Mouse (Mus musculus) mature B cell (primary cell): ENCODE measurements around the gene Rln1.

ENCODE experiments used
- in situ Hi-C: fragments of 300-500 bp; cut with MboI; formaldehyde crosslinking; loops from 2 replicates; pipeline ENCODE4 v1.14.3; 2019

Rln1 gene

DNA sequence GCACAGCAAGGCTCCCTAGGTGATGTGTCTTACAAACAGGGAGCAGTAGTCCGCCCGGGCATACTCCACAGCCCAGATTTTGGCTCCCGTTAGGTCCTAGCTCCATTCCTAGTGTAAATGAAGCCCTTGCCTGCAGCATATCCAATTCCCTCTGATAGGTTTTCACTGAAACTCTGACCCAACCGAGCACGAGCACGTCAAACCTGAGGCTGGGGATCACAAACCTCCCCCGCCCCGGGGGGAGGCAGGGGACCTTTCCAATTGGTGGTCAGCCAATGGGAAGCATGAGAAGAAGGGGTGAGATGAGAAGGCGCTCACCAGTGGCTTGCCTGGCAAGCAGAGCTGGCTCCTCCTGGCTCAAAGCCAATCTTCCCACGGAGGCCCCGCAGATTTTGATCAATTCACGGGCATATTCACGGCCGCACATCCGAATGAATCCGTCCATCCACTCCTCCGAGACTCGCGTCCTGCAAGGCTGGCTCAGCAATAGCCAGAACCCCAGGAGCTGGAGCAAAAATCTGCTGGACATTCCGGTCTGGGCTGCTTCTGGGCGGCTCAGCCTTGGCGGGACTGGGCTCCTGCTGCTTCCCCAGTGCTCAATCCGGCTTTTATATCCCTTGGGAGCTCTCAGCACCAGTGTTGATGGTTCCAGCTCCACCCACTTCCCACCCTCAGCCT lies at the start of gene Rln1:
Gene Rln1 (minus strand): TSS at position 603 of the 678 bp plus-strand sequence.
- in situ Hi-C loops = no loop called here

DNA sequence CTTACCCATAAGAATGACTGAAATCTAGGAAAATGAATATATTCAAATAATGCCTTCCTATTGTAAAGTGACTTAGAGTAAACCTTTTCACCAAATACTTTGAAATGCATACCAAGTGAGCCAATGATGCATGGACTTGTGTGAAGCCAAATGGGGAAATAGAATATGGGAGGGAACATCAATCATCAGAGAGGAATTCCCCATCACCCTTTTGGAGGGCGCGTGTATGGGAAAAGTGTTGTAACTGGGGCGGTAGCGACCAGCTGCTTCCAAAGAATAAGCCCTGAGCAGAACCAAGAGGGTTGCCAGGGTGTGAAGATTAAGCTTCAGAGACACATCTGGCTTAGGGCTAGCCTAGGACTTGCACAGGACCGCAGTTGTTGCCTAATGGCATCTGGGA lies 48.9 kb upstream of the Rln1 start:
- in situ Hi-C loops = no loop called here

DNA sequence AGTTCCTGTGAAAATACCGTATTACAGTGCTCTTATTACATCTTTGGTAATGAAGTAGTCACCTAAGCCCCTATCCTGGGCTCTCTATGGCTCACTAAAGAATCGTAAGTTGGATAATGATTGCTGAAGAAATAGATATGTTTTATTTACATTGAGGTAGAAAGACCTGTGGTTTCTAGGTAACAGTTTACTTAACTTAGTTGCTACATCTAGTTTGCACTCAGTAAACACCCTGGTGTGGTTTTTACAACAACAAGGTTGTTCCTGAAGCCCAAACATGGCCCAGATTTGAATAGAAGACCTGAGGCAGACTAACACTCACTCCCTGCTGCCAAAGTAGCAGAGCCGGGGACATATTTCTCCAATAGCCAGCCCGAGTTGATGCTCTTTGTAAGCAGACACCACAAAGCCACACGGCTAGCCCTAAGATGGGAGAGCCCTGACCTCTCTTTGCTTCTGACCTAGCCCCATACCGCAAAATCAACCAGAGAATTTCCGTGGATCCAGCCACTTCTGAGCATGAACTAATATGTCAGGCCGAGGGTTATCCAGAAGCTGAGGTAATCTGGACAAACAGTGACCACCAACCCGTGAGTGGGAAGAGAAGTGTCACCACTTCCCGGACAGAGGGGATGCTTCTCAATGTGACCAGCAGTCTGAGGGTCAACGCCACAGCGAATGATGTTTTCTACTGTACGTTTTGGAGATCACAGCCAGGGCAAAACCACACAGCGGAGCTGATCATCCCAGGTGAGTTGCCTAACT lies 45.6 kb upstream of the Rln1 start:
- in situ Hi-C loops = no loop called here

DNA sequence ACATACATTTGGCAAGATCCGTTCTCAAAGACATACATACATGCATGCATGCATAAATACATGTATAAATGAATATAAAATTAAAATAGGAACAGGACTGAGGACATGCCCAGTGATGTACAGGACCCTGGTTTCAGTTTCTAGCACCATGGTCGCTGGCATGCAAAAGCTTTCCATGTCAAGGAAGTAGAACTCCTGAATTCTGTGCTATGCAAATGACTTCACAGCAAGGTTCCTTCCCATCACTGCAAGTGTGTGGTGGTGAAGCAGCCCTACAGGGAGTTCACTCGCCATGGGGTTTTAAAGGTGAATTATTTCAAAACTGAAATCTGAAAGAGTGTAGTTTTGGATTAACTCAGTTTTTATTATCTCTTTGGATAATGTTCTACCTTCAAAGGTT lies 41.9 kb upstream of the Rln1 start:
- in situ Hi-C loops = no loop called here

DNA sequence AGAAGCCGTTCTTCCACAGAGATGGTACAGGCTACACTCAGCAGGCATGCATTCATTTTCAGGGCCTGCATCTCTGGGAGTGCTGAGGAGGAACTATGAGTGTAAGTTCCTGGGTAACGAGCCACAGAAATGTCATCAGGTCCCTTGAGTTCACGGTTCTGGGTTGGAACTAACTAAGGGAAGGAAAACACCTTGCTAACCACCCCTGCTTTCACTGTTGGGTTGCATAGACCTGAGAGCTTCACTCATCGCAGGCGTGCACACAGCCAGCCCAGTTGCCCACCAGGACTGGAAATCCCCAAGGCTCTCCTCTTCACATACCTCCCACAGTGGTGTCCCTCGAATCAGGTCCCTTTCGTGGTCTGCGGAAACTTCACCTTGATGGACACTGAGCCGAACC lies 40.5 kb upstream of the Rln1 start:
- in situ Hi-C loops = no loop called here

DNA sequence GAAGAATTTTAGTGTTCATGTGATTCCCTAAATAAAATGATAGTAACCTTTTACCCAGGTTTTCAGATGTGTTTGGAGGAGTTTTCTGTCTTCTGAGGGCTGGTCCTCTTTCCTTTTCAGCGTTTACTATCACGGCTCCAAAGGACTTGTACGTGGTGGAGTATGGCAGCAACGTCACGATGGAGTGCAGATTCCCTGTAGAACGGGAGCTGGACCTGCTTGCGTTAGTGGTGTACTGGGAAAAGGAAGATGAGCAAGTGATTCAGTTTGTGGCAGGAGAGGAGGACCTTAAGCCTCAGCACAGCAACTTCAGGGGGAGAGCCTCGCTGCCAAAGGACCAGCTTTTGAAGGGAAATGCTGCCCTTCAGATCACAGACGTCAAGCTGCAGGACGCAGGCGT lies 39.0 kb upstream of the Rln1 start:
- in situ Hi-C loops = no loop called here

DNA sequence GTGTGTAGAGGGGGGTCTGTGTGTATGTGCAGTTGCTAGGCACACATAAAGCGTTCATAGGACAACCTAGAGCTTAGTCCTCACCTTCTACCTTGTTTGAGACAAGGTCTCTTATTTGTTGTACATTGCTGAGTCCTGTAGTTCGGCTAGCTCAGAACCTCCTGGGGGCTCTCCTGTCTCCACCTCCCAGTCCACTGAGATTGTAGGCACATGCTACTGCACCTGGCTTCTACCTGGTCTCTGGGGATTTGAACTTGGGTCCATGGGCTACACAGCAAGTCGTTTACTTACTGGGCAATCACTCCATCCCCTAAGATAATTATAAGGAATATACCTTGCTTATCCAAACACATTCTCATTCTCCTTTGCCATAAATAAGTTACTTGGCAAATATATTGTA lies 38.2 kb upstream of the Rln1 start:
- in situ Hi-C loops = no loop called here

DNA sequence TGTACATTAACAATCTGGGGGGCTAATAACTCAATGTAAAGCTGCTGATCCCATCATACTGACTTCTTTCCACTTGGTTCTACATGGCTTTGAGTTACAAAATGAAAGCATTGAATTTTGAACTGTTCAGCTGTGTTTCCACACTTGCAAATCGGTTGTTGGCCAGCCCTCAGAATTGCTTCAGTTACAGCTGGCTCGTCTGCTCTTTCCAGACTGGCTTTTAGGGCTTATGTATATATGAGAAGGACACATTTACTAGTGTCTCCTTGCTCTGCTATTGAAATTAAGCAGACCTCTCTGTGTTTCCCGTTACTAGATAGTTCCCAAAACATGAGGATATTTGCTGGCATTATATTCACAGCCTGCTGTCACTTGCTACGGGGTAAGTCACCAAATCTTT lies 37.7 kb upstream of the Rln1 start:
- in situ Hi-C loops = no loop called here

DNA sequence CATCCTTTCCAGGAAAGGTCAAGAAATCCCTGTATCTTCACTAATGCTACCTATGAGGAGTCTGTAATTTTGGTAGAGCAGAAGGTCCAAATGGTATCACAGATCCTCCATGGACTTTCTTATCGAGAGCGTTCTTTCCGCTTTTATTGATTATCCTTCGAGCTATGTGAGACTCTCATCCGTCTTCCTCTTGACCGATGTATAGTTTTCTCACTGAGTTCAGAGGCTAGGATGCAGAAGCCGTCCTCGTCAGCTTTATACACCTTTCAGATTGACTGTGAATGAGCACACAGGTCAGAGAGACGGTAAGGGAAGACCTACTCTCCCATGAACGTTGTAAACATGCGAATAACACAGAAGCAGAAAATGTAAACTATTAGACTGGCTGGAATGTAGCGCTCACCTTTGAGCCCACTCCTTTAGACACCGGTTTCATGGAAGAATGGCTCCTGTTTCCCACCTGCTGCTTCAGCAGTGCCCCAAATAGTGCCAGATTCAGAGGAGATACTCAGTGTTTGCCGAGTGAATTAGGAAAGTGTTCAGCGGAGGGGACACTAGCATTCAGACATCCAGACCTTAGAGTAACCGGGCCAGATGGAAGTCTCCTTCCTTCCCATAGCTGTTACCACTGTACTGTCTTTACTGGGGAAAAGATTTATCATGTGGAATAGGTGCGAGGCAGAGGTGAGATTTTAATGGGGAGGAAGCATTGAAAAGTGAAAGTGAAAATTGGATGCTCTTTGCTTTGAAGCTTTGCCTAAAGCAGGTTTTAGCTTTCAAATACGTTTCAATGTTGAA lies 37.0 kb upstream of the Rln1 start:
- in situ Hi-C loops = no loop called here

DNA sequence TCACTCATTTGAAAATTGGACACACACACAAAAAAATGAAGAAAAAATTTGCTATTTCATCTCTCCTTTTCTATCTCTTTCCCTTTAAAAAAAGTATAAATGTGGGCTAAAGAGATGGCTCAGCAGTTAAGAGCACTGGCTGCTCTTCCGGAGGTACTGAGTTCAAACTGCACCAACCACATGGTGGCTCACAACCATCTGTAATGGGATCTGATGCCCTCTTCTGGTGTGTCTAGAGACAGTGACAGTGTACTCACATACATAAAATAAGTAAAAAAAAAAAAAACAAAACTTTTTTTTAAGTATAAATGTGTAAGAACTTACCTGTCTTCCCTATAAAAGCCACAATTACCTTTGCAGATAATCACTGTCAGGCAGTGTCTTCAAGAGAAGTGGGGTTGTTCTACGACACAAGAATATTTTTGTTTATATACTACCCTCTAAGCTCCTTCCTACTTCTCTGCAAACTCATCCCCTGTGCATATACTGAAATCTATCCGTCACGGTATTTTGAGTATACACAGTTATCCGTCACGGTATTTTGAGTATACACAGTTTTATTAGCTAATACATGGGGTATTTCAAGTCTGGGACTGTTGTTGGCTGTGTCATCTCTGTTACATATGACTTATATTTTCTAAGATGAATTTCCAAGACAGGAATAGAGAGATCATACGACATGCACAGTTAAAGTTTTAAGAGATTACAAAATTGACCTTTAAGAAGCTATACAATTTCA lies 36.2 kb upstream of the Rln1 start:
- in situ Hi-C loops = no loop called here

DNA sequence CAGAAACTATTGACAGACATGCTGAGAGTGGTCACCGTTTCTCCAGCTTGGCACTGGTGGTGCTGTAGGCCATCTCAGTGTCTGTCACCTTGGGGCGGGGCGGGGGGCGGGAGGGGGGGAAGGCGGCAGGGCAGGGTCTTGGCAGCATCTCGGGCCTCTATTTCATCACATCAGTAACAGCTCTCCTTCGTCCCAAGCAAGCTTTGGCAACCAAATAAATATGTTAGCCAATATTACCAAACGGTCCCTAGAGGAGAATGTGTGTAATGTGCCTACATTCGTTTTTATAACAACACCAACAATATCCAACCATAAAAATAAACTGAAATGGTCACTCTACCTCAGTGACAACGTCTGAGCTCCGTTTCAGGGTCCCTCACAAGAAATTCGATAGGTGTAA lies 35.6 kb upstream of the Rln1 start:
- in situ Hi-C loops = no loop called here

DNA sequence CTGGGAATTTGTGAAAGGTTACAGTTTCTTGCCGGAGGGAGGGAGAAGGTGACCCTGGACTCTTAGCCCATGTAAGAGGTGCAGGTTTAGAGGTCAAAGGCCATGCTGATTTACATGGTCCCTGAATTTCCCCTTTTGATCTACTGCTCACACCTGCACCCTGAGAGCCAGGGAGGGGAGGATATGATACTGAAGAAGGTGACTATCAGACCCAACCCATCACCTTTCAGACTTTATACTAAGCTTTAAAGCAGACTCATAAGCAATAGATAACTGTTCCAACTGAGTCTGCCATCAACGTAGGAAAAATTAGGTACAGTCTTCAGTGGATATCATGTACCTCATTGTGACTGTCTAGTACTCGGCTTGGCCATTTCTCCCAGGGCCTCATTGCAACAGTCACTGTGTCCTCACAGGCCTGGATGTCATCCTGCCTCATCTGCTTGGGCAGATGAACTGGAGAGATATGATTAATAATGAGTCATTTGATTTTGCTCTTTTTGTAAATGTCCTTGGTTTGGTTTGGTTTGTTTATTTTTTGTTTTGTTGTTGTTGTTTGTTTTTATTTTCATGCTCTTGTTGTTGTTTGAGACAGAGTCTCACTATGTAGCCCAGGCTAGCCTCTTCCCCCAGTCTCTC lies 34.3 kb upstream of the Rln1 start:
- in situ Hi-C loops = loop anchor here (5.0 kb wide), 1 partner anchor 124 kb away; no protein-coding TSS in a partner anchor

DNA sequence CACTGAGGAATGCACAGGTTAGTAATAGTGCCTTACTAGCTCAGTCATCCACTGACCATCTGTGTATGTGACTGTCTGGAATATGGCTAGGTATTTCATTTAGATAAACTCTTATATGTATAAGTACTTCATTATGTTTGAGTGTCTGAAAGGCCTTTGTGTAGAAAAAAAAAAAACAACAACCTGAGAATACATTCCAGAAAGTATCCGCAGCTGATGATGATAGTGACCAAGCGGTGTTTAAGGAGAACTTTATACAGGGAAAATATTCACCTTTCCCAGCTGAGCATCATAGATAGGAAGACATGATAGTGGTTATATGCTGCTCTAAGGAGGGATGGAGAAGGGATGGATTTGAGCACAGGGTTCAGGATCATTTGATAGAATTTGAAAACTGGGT lies 33.6 kb upstream of the Rln1 start:
- in situ Hi-C loops = loop anchor here (5.0 kb wide), 1 partner anchor 124 kb away; no protein-coding TSS in a partner anchor

DNA sequence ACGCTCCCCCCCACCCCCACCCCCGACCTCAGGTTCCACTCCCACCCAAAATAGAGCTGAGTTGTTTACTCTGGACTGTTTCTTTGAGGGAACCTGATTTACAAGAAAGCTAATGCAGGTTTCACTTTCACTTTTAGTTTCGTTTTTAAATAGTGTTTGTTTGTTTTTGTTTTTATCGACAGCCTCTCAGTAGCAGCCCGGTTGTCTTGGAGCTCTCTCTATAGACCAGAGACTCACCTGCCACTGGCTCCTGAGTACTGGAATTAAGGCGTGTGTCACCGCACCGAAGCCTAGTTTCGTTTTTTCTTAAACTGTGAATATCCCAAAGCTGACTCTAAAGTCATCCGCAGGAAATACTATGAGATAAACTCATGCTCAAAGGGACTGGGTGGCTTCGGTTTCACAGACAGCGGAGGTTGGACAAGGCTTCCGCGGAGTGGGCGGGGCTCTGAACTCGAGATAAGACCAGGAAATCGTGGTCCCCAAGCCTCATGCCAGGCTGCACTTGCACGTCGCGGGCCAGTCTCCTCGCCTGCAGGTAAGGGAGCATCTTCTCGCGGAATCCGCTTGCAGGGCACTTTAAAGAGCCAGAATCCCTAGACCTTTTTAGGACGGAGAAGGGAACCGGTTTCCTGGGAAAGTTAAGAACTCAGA lies 32.6 kb upstream of the Rln1 start, which contains the start of the genes Plgrkt and Cd274:
Gene Plgrkt (minus strand): TSS at position 422 of the 654 bp plus-strand sequence.
Gene Cd274 (plus strand): TSS at position 487 of the 654 bp plus-strand sequence.
- in situ Hi-C loops = loop anchor here (5.0 kb wide), 1 partner anchor 125 kb away; no protein-coding TSS in a partner anchor

DNA sequence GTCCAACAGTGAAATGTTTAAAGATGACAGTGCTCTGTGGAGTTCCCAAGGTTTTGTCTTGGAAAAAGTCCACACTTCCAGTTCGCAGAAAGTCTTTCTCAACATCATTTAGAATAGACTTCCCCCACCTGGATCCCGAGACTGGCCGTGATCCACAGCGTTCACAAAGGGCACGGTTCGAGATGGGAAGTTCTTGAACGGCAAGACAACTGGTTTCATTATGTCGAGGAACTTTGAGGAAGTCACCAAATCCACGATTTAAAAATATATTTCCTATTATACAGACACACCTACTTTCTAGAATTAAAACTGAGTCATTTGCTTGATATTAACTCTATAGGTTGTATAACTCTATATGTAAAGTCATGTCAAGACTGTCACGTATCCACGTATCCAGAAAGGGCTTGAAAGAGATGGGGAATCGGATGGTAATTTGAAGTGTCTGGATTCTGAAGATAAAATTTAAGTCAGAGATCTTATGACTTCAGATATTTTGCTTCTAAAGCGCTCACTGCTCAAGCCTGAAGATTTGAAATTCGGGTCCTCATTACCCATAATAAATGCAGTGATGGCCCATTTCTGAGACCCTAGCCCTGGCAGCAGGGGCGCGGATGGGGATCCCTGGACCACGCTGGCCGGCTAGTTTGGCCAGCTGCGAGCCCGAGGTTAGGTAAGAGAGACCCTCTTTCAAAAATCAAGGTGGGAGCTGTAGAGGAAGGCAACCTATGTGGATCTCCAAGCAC lies 31.9 kb upstream of the Rln1 start:
- in situ Hi-C loops = loop anchor here (5.0 kb wide), 1 partner anchor 126 kb away; no protein-coding TSS in a partner anchor

DNA sequence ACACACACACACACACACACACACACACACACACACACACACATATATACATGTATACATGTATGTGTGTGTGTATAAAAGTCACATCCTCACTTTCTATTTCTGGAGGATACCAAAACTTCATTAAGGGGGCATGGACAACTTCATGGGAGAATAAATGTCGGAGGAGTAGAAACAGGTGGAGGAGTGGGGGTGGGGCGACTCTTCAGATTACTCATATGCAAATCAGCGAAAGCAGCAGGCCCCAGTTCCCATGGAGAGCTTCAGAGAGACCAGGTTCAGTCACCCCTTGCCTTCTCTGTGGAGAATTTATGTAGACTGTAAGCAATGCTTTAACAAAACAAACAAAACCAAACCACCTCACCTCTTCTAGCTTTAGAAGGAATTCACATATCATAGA lies 30.6 kb upstream of the Rln1 start:
- in situ Hi-C loops = loop anchor here (5.0 kb wide), 1 partner anchor 127 kb away; no protein-coding TSS in a partner anchor

DNA sequence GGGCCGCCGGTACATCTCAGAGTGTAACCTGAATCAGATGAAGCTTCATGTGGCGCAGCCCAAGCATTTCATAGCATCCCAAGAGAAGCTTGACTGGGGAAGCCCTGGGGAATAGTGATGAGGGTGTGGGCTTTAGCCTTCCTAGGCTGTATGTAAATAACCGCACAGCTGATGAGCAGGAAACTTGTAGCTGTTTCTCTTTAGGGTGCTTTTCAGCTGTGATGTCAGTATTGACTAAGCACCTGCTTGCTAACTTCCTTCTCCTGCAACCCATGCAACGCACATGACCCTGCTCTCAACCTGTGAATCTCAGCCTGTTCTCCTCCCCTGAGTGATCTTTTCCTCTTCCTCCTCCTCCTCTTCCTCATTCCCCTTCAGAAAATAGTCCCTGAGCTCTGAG lies 29.6 kb upstream of the Rln1 start:
- in situ Hi-C loops = no loop called here

DNA sequence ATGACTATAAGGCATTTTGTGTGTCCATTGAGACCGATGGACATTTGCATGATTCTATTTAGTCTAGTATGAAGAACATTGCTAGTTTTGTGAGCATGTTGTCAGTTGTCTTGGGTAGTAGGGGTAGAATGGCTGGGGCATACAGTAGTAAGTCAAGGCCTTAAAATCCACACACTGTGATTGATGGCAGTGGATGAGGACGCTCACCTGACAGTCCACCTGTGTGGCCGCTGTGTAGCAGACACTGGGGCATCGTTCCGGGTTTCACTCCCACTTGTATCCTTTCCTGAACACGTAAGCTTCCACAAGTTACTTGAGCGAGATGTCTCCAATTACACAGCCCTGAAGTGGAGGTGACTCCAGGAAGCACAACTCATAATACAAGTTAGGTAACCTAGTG lies 29.1 kb upstream of the Rln1 start:
- in situ Hi-C loops = no loop called here

DNA sequence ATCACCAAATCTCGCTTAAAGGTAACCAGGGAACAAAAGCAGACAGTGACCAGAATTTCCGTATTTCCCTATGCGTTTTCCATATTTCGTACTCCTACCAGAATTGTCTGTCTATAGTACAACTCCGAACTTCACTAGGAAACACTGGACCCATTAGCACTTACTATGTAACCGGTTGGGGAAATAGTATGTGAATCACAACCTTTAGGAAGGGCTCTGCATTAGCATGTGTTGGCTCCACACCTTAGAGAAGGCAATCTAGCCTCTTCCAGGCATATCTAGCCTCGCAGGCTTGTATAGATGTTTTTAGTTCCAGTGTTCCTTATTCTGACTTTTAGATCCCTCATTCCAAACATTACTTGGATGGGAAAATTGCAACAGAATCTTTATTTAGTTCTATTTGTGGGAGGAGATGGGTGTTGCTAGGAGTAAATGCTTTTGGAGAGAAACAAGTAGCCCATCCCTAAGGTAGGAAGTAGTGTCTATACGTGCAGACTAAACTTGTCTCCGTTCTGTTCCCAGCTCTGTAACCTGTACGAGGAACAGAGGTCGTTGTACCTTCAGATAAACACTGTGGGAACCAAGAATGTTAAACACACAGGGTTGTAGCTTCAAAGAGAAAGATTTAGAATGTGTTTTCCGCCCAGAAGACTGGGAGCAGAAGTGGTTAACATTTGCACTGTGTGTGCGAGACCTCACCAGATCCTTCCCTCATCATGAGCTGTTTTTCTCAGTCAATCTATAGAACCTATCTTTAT lies 27.9 kb upstream of the Rln1 start:
- in situ Hi-C loops = no loop called here
